Mouse (Mus musculus): ENCODE results near the gene AU022252. TPM values are rescaled to one million over a fixed set of nuclear protein-coding genes. Genes with fewer than 3 reads are reported as not detected.

Gene AU022252
- polyA plus RNA-seq, 1 experiment from 2014 or later: 32.3 TPM

DNA sequence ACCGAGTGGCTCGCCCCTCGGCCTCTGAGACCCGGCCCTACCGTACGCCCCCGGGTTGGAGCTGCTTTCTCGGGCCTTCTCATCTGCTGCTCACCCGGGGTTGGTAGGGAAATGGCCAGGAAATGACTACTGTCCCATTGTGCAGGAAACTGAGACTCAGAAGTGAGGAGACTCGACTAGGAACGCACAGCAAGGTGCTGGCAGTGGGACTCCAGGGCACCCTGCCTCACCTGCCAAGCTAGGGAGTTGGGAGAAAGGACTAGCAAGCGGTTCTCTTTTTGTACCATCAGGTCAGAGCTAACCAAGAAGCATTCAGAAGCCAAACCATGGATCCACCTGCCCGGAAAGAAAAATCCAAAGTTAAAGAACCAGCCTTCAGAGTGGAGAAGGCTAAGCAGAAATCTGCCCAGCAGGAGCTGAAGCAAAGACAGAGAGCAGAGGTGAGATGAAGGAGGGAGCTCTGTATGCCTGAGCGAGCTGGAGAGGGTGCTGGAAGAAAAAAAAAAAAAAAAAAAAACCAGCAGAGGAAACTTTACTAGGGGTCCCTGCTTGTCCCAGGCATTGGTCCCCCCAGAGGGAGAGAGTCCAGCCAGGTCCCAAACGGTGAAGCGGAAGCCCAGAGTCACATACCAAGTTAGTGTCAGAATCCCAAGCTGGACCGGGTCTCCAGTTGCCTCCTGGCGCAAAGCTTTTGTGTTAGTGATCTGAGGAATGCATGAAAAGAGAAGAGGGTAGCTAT, 36.8 kb downstream of the AU022252 start:
- DNase-seq (peak; percentile 23), ATAC-seq (ENCODE audit: insufficient read depth) (peak; percentile 4; the same call in 1 of the 2 replicates)
- 9% methylated on average over 18 of the region's 18 CpGs for WGBS
- Histone ChIP-seq H3K36me3 (ENCODE audit: insufficient read depth) (peaks cover 8% of the 10 kb centered on the region; the same call in 1 of the 2 replicates), H3K9me3 (ENCODE audit: low read depth, low read length) (no peaks in the 10 kb centered on the region), H3K4me3 (ENCODE audit: low read depth, low read length) (peak overlapping the region; percentile 72), H3K27ac (ENCODE audit: low read depth) (peak overlapping the region; percentile 63), H3K4me2 (peak overlapping the region; percentile 63), H3K4me1 (ENCODE audit: insufficient read depth) (peaks cover 5% of the 10 kb centered on the region), H3K27me3 (ENCODE audit: insufficient read depth, low read length) (no peaks in the 10 kb centered on the region), H3K9ac (peak overlapping the region; percentile 79)
- no peak for TF ChIP-seq CTCF (IDR thresholded peaks at IDR 0.05; ENCODE audit: low read depth)

DNA sequence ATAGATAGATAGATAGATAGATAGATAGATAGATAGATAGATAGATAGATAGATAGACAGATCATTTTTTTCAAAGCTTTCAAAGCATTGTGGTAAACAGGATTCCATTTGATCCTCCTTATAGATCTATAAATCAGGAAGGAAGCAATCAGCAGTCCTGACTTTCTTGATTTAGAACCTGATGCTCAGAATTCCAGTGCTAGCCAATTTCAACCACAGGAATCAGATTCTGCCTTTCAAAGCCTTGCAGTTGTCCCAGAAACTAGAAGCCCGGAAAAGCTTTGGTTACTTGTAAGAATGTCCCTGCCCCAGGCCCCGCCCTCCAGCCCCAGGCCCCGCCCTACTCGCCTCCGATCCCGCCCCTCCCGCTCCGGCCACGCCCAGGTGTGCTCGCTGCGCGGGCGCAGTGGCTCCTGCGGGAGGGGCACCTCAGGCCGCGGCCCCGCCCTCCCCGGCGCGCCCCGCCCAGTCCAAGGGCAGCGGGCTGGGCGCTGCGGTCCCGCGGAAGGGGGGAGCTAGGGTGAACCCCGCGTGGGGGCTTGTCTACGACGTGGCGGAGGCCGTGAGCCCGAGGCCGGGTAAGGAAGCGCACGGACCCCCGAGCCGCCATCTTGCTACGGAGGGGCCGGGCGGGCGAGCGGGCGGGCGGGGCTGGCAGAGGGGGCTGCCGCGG, 37.5 kb downstream of the AU022252 start, which contains the start of gene Svbp:
Gene Svbp (plus strand): TSS at position 398 of the 673 bp plus-strand sequence.
- WGBS: 1% methylated on average over 47 of the region's 47 CpGs
- DNase-seq (peak; percentile 93), ATAC-seq (ENCODE audit: insufficient read depth) (peak; percentile 91)
- Histone ChIP-seq H3K9me3 (ENCODE audit: low read depth, low read length) (no peaks in the 10 kb centered on the region), H3K4me3 (ENCODE audit: low read depth, low read length) (peak within 1 kb of the TSS; percentile 72), H3K36me3 (ENCODE audit: insufficient read depth) (peaks cover 7% of the 10 kb centered on the region; the same call in 1 of the 2 replicates), H3K9ac (peak within 1 kb of the TSS; percentile 79), H3K4me2 (peak within 1 kb of the TSS; percentile 63), H3K27me3 (ENCODE audit: insufficient read depth, low read length) (no peaks in the 10 kb centered on the region), H3K27ac (ENCODE audit: low read depth) (peak within 1 kb of the TSS; percentile 63), H3K4me1 (ENCODE audit: insufficient read depth) (peaks cover 5% of the 10 kb centered on the region)
- no peak for TF ChIP-seq CTCF (IDR thresholded peaks at IDR 0.05; ENCODE audit: low read depth)

DNA sequence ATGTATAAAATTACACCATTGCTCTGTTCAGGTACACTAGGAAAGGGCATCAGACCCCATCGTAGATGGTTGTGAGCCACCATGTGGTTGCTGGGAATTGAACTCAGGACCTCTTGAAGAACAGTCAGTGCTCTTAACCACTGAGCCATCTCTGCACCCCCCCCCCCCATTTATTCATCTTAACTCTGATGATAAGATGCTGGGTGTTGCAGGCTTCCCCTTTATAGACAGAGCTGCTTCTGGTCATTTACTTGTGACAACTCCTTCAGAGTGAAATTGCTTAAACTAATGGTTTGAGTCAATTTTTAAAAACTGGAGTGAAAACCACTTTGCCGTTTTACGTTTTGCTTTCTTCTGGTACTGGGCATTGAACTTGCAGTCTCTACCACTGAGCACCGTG, 39.8 kb downstream of the AU022252 start:
- Histone ChIP-seq H3K9ac (no peak overlapping the region), H3K27me3 (ENCODE audit: insufficient read depth, low read length) (no peaks in the 10 kb centered on the region), H3K9me3 (ENCODE audit: low read depth, low read length) (no peaks in the 10 kb centered on the region), H3K4me1 (ENCODE audit: insufficient read depth) (peaks cover 4% of the 10 kb centered on the region), H3K27ac (ENCODE audit: low read depth) (no peak overlapping the region), H3K4me2 (no peak overlapping the region), H3K4me3 (ENCODE audit: low read depth, low read length) (no peak overlapping the region), H3K36me3 (ENCODE audit: insufficient read depth) (0 out of 2 replicates have a peak, but pooled peaks cover 4% of the 10 kb centered on the region)
- TF ChIP-seq CTCF (IDR thresholded peaks at IDR 0.05; ENCODE audit: low read depth): no peak
- WGBS: 85% methylated on average over 4 of the region's 4 CpGs
- no peak for DNase-seq
- ATAC-seq (ENCODE audit: insufficient read depth): no peak

DNA sequence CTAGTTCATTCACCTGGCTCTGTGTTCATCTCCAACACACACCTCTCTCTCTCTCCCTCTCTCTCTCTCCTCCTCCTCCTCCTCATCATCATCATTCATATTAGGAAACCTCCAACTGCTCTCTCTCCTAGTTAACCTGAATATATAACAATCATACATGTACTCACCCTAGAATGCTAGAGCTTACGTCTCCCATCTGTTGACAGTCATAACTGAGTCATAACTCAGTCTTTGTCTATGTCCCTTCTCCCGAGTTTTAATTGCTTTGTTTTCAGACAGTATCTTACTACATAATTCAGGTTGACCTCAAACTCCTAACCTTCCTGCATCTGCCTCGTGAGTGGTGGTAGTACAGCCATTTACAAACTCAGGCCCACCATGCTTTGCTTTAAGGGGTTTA, 41.2 kb downstream of the AU022252 start:
- Histone ChIP-seq H3K36me3 (ENCODE audit: insufficient read depth) (no peaks in the 10 kb centered on the region), H3K4me1 (ENCODE audit: insufficient read depth) (no peaks in the 10 kb centered on the region), H3K4me3 (ENCODE audit: low read depth, low read length) (no peak overlapping the region), H3K9me3 (ENCODE audit: low read depth, low read length) (no peaks in the 10 kb centered on the region), H3K27me3 (ENCODE audit: insufficient read depth, low read length) (no peaks in the 10 kb centered on the region), H3K4me2 (no peak overlapping the region; the same call in 1 of the 2 replicates), H3K9ac (no peak overlapping the region), H3K27ac (ENCODE audit: low read depth) (no peak overlapping the region; the same call in 1 of the 2 replicates)
- TF ChIP-seq CTCF (IDR thresholded peaks at IDR 0.05; ENCODE audit: low read depth): no peak
- no peak for DNase-seq
- ATAC-seq (ENCODE audit: insufficient read depth): no peak
- 51% methylated on average over 3 of the region's 3 CpGs for WGBS

DNA sequence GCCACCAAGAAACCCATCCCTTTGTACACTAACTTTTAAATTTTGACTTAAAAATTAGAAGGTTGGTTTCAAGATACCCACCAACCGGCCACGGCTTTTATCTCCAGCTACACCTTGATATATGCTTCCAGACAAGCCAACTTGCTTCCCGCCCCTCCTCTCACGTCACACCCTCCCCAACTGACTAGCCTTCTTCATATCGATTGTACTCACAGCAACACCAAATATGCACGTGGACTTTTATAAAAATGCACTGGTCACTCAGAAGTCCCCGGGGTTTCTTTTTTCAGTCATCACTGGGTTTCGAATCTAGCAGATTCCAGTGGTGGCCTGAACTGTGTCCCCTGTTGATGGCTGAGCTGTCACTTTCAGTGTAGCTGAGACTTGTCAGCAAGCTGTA, 41.9 kb downstream of the AU022252 start:
- no peaks in the 10 kb centered on the region for H3K4me1 ChIP-seq (ENCODE audit: insufficient read depth)
- H3K27ac ChIP-seq (ENCODE audit: low read depth): peak overlapping the region; percentile 60; the same call in 1 of the 2 replicates
- no peak for TF ChIP-seq CTCF (IDR thresholded peaks at IDR 0.05; ENCODE audit: low read depth)
- DNase-seq: no peak
- no peaks in the 10 kb centered on the region for H3K9me3 ChIP-seq (ENCODE audit: low read depth, low read length)
- no peak overlapping the region for H3K9ac ChIP-seq
- no peak overlapping the region for H3K4me3 ChIP-seq (ENCODE audit: low read depth, low read length)
- WGBS: 74% methylated on average over 8 of the region's 8 CpGs
- ATAC-seq (ENCODE audit: insufficient read depth): no peak
- H3K27me3 ChIP-seq (ENCODE audit: insufficient read depth, low read length): no peaks in the 10 kb centered on the region
- no peaks in the 10 kb centered on the region for H3K36me3 ChIP-seq (ENCODE audit: insufficient read depth)
- H3K4me2 ChIP-seq: peak overlapping the region; percentile 15; the same call in 1 of the 2 replicates

DNA sequence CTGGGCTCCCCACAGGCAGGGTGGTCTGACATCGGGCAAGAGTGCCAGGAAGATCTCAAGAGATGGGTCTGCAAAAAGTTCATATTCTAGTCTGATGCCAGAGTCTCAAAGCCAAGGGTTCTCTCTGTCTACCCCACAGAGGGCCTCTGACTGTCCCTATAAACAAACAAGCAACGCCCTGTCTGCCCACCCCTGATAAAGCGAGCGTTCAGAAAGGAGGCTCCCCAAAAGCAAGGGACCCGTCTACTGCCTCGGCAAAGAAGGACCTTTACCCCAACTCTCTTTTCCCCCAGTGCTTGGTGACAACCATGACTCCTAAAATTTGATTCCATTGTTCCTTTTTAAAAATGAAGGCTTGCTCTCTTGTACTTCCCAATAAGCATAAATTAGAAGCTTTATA, 42.6 kb downstream of the AU022252 start, which contains the start of gene Ermap:
Gene Ermap (minus strand): TSS at position 148 of the 400 bp plus-strand sequence.
- H3K9me3 ChIP-seq (ENCODE audit: low read depth, low read length): no peaks in the 10 kb centered on the region
- no peaks in the 10 kb centered on the region for H3K4me1 ChIP-seq (ENCODE audit: insufficient read depth)
- ATAC-seq (ENCODE audit: insufficient read depth) (no peak), DNase-seq (no peak)
- no peaks in the 10 kb centered on the region for H3K27me3 ChIP-seq (ENCODE audit: insufficient read depth, low read length)
- H3K9ac ChIP-seq: peak within 1 kb of the TSS; percentile 6; the same call in 1 of the 2 replicates
- H3K4me2 ChIP-seq: peak within 1 kb of the TSS; percentile 15; the same call in 1 of the 2 replicates
- WGBS: 61% methylated on average over 6 of the region's 6 CpGs
- H3K27ac ChIP-seq (ENCODE audit: low read depth): peak within 1 kb of the TSS; percentile 60; the same call in 1 of the 2 replicates
- no peaks in the 10 kb centered on the region for H3K36me3 ChIP-seq (ENCODE audit: insufficient read depth)
- peak within 1 kb of the TSS; percentile 22; the same call in 1 of the 2 replicates for H3K4me3 ChIP-seq (ENCODE audit: low read depth, low read length)
- no peak for TF ChIP-seq CTCF (IDR thresholded peaks at IDR 0.05; ENCODE audit: low read depth)

DNA sequence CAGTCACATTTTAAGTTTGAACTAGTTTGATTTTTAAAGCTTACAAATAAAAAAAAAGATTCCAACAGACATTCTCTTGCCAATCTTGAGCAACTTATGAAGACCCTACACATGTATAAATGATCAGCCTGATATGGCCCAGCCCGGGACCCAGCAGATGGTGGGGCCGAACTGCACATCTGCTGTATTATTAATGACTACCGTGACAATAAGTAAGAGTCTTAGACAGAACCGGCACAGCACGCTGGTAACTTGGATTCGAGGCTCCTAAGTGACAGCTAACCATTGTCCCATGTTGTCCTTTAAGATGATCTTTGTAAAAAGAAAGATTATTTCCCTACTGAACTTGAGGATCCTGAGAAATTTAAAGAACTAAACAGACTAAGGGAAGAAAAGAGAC, 43.1 kb downstream of the AU022252 start:
- no peaks in the 10 kb centered on the region for H3K4me1 ChIP-seq (ENCODE audit: insufficient read depth)
- WGBS: 71% methylated on average over 6 of the region's 6 CpGs
- 0 out of 2 replicates have a peak overlapping the region, but pooled peaks have one; percentile 15 for H3K27ac ChIP-seq (ENCODE audit: low read depth)
- TF ChIP-seq CTCF (IDR thresholded peaks at IDR 0.05; ENCODE audit: low read depth): no peak
- peak overlapping the region; percentile 6; the same call in 1 of the 2 replicates for H3K9ac ChIP-seq
- no peaks in the 10 kb centered on the region for H3K9me3 ChIP-seq (ENCODE audit: low read depth, low read length)
- H3K4me3 ChIP-seq (ENCODE audit: low read depth, low read length): peak overlapping the region; percentile 22; the same call in 1 of the 2 replicates
- DNase-seq: no peak
- no peak overlapping the region for H3K4me2 ChIP-seq
- no peaks in the 10 kb centered on the region for H3K27me3 ChIP-seq (ENCODE audit: insufficient read depth, low read length)
- H3K36me3 ChIP-seq (ENCODE audit: insufficient read depth): no peaks in the 10 kb centered on the region
- ATAC-seq (ENCODE audit: insufficient read depth): no peak
